Mouse (Mus musculus) duodenum, adult 2 months (tissue): ENCODE measurements around the gene Slc6a13. TPM values are rescaled to one million over a fixed set of nuclear protein-coding genes. Genes with fewer than 3 reads are reported as not detected.

Experiments used
- polyA plus RNA-seq: library from polyadenylated mRNA; depleted of rRNA; stranded (reverse); fragments of >200 nt; gene quantifications from 2 replicates; pipeline ENCODE4 v1.2.3, GENCODE M21; 2012; ENCODE audit warnings: low replicate concordance; rRNA removed

Gene Slc6a13
- 0.39 and 0.83 TPM in 2 replicates for polyA plus RNA-seq

GRCm38 (mm10) chr6:121299954-121300353, at the start of gene Slc6a13:
Gene Slc6a13 (plus strand): TSS chr6:121300227.

DNA sequence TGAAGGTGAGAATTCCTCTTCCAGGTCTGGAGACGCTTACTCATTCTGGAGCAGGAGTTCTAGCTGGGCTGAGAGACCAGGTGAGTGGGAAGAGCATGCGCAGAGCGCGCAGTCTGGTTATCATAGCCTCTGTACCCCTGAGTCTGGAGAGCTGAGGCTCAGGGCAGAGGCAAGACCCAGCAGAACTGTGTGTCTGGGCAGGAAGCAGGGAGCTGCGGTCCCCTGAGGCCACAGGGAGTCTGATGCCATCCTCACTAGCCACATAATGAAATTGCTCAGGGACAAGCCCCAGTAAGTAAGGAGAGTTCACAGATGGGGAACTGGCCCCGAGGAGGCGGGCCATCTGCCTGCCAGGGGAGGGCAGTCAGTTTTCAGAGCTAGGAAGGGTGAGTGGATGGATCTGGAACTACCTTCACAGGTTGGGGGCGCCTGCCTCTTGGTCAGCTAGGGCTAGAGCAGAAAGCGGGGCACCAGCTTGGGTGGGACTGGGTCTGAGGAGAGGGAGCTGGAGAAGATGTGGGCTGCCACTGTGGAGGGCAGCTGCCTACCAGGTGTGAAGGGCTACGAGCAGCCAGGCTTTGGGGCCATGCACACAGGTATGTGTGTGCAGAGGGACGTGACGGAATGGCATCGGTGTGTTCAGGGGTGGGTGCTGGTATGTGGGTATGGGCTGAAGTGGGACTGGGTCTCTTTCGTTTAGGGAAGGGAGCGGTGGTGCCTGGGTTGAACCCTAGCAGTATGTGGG, 43.2 kb downstream of the Slc6a13 start, which contains the start of gene Slc6a12:
Slc6a12 (plus strand) TSS at position 51 of the 745 bp plus-strand sequence.

Other genes with a start within 250 kb of the Slc6a13 start
- gene Mical3, start 169.2 kb upstream of the Slc6a13 start, polyA plus RNA-seq = 5.2 and 8.1 TPM in 2 replicates
- gene Pex26, start 116.6 kb upstream of the Slc6a13 start, polyA plus RNA-seq = 11.7 and 16.9 TPM in 2 replicates
- gene Tuba8, start 89.5 kb upstream of the Slc6a13 start, polyA plus RNA-seq = 0.08 and 0.19 TPM in 2 replicates
- gene Usp18, start 54.3 kb upstream of the Slc6a13 start, polyA plus RNA-seq = 2.2 and 10.1 TPM in 2 replicates
- gene Slc6a12, start 42.8 kb downstream of the Slc6a13 start, polyA plus RNA-seq = 0.08 and 1.1 TPM in 2 replicates
- 0.20 and 0.40 TPM in 2 replicates for gene Iqsec3, start 173.5 kb downstream of the Slc6a13 start, polyA plus RNA-seq